Mouse (Mus musculus): Measurements from ENCODE around the gene Fshb. TPM values are rescaled to one million over a fixed set of nuclear protein-coding genes. Genes with fewer than 3 reads are reported as not detected.

The Fshb gene
- total RNA-seq (2021), result not detected
- long read RNA-seq, experiment 1, result 0 reads
- long read RNA-seq, experiment 2, result 0 reads

- DNase-seq (ENCODE audit: low spot score in 2 of 2), result no peak
Observed at GRCm38 (mm10) chr2:107059556-107059955, at the start of gene Fshb. Gene Fshb, minus strand, starts transcription at chr2:107059656.

- no peak for DNase-seq (ENCODE audit: low spot score in 2 of 2)
Observed at GRCm38 (mm10) chr2:107084256-107084655, 24.8 kb upstream of the Fshb start.

GRCm38 (mm10) chr2:107083071-107083885 is 23.8 kb upstream of the Fshb start:
- peak; percentile 3 to 15 for DNase-seq (ENCODE audit: low spot score in 2 of 2)

GRCm38 (mm10) chr2:107063260-107063659 is 3.8 kb upstream of the Fshb start:
- no peak for DNase-seq (ENCODE audit: low spot score in 2 of 2)

GRCm38 (mm10) chr2:107045955-107046354 is 13.5 kb downstream of the Fshb start:
- peak; percentile 12 to 21 for DNase-seq (ENCODE audit: low spot score in 2 of 2)

- no peak for DNase-seq (ENCODE audit: low spot score in 2 of 2)
Observed at GRCm38 (mm10) chr2:107040816-107041215, 18.6 kb downstream of the Fshb start.

GRCm38 (mm10) chr2:107035980-107036379 is 23.5 kb downstream of the Fshb start:
- no peak for DNase-seq (ENCODE audit: low spot score in 2 of 2)

GRCm38 (mm10) chr2:107024694-107025093 is 34.8 kb downstream of the Fshb start:
- DNase-seq (ENCODE audit: low spot score in 2 of 2), result no peak

GRCm38 (mm10) chr2:107022713-107023112 is 36.7 kb downstream of the Fshb start:
- no peak for DNase-seq (ENCODE audit: low spot score in 2 of 2)

GRCm38 (mm10) chr2:107019331-107019730 is 40.1 kb downstream of the Fshb start:
- DNase-seq (ENCODE audit: low spot score in 2 of 2), result no peak

GRCm38 (mm10) chr2:107013161-107013560 is 46.3 kb downstream of the Fshb start:
- DNase-seq (ENCODE audit: low spot score in 2 of 2), result no peak

GRCm38 (mm10) chr2:107012318-107012717 is 47.1 kb downstream of the Fshb start:
- DNase-seq (ENCODE audit: low spot score in 2 of 2), result no peak

- DNase-seq (ENCODE audit: low spot score in 2 of 2), result peak in 1 of 2 experiments; percentile 5
Observed at GRCm38 (mm10) chr2:107010160-107010559, 49.3 kb downstream of the Fshb start.

- no peak for DNase-seq (ENCODE audit: low spot score in 2 of 2)
Observed at GRCm38 (mm10) chr2:107006378-107006777, 53.1 kb downstream of the Fshb start.

Other genes with a start within 250 kb of the Fshb start
- 10 to 100 TPM; 40.0 to 41.4 TPM for gene Arl14ep, start 85.2 kb downstream of the Fshb start, total RNA-seq (2021)
- 10 to 100 TPM; 36.2 to 42.2 TPM for gene Kcna4, start 231.0 kb upstream of the Fshb start, total RNA-seq (2021)

All from left cerebral cortex, adult 18-20 months (tissue).